Mouse (Mus musculus) brain, embryonic 18.5 days (tissue): ENCODE measurements around the gene Melk.

ENCODE experiments used
- DNase-seq: peaks from one replicate; pipeline ENCODE4 v3.0.0-alpha.2; 2012; ENCODE audit warnings: low read depth, low spot score

Gene Melk

GRCm38 (mm10) chr4:44300781-44301750, at the start of gene Melk:
TSS of gene Melk (plus strand) at chr4:44300876.
- DNase-seq: peak; percentile 16

GRCm38 (mm10) chr4:44251521-44251920, 49.2 kb upstream of the Melk start:
- DNase-seq: no peak

GRCm38 (mm10) chr4:44251966-44252916, 48.4 kb upstream of the Melk start:
- no peak for DNase-seq

- DNase-seq: no peak
These were observed 47.5 kb upstream of the Melk start for GRCm38 (mm10) chr4:44253191-44253590.

GRCm38 (mm10) chr4:44254579-44254978, 46.1 kb upstream of the Melk start:
- no peak for DNase-seq

GRCm38 (mm10) chr4:44259126-44259525, 41.5 kb upstream of the Melk start:
- DNase-seq: no peak

- DNase-seq: no peak
These were observed 40.4 kb upstream of the Melk start for GRCm38 (mm10) chr4:44260244-44260643.

GRCm38 (mm10) chr4:44265500-44265899, 35.2 kb upstream of the Melk start:
- no peak for DNase-seq

- no peak for DNase-seq
These were observed 33.2 kb upstream of the Melk start for GRCm38 (mm10) chr4:44267437-44267836.

GRCm38 (mm10) chr4:44269376-44269817, 31.3 kb upstream of the Melk start:
- DNase-seq: no peak

- no peak for DNase-seq
These were observed 29.5 kb upstream of the Melk start for GRCm38 (mm10) chr4:44271134-44271533.

GRCm38 (mm10) chr4:44281597-44282265, 18.9 kb upstream of the Melk start:
- DNase-seq: no peak

GRCm38 (mm10) chr4:44292534-44292933, 8.1 kb upstream of the Melk start:
- DNase-seq: peak; percentile 16

- no peak for DNase-seq
These were observed 4.8 kb upstream of the Melk start for GRCm38 (mm10) chr4:44295837-44296236.

- no peak for DNase-seq
These were observed 5.9 kb downstream of the Melk start for GRCm38 (mm10) chr4:44306585-44306984.

- DNase-seq: no peak
These were observed 9.8 kb downstream of the Melk start for GRCm38 (mm10) chr4:44310429-44310828.

GRCm38 (mm10) chr4:44310911-44311310, 10.2 kb downstream of the Melk start:
- no peak for DNase-seq

- no peak for DNase-seq
These were observed 15.7 kb downstream of the Melk start for GRCm38 (mm10) chr4:44316270-44316809.

GRCm38 (mm10) chr4:44320448-44320847, 19.8 kb downstream of the Melk start:
- no peak for DNase-seq

GRCm38 (mm10) chr4:44322124-44322523, 21.4 kb downstream of the Melk start:
- no peak for DNase-seq

- DNase-seq: peak; percentile 10
These were observed 24.8 kb downstream of the Melk start for GRCm38 (mm10) chr4:44325453-44325852.
